Comparison of ENCODE assay signal across 10 mouse cellular contexts in genomic region chr13:105266746-105267145, GRCm38 (mm10). TPM values are rescaled to one million over a fixed set of nuclear protein-coding genes. Genes with fewer than 3 reads are reported as not detected.
DNase-seq lines count a peak whose midpoint lies in the region; ATAC-seq and TF ChIP-seq lines count a peak whose summit lies in the region.
"Had no signal": no experiment of that assay in that cellular context is flagged by ENCODE, and none has a peak within 500 bp of the region (broad histone marks: within the 10 kb centered on the region; RNA-seq: fewer than 3 reads in every experiment).

No protein-coding gene starts in this region.

- H3K4me1 ChIP-seq in liver, embryonic 12.5 days = no peaks in the 10 kb centered on the region
- H3K4me1 ChIP-seq in cortical plate, adult 2 months (ENCODE audit: control insufficient read depth, insufficient read depth, low read length) = no peaks in the 10 kb centered on the region
- H3K4me1 ChIP-seq in hindbrain, embryonic 12.5 days = no peaks in the 10 kb centered on the region
- H3K4me1 ChIP-seq: embryonic facial prominence, embryonic 12.5 days; liver, embryonic 15.5 days had no signal

- H3K4me3 ChIP-seq in liver, embryonic 12.5 days = no peak overlapping the region
- H3K4me3 ChIP-seq in cortical plate, adult 2 months (ENCODE audit: insufficient read depth, low read length) = no peak overlapping the region
- H3K4me3 ChIP-seq in hindbrain, embryonic 12.5 days = no peak overlapping the region
- no peak overlapping the region for H3K4me3 ChIP-seq in left cerebral cortex, adult 2 months
- H3K4me3 ChIP-seq: embryonic facial prominence, embryonic 12.5 days; liver, embryonic 15.5 days had no signal

- TF ChIP-seq POLR2A in cortical plate, adult 2 months (IDR thresholded peaks at IDR 0.05; ENCODE audit: extremely low read depth, insufficient read depth, low read length) = no peak

- ATAC-seq in liver, embryonic 12.5 days = no peak
- ATAC-seq in Patski = no peak
- 0 out of 2 replicates have a peak, but pooled peaks have one; percentile 40 for ATAC-seq in hindbrain, embryonic 12.5 days (ENCODE audit: low FRiP score)
- ATAC-seq in neutrophil, adult 5-6 weeks (ENCODE audit: extremely low read depth, insufficient number of reproducible peaks, low FRiP score, poor library complexity, severe bottlenecking) = peak; percentile 78; the same call in 1 of the 2 replicates
- no peak for ATAC-seq in erythroblast, adult 5-6 weeks (replicated peaks; ENCODE audit: low FRiP score, poor library complexity, severe bottlenecking)

- intact Hi-C loops in left cerebral cortex, adult 2 months (cut with DNase I) = loop anchor here (2.0 to 10.0 kb wide), 3 partner anchors 110 to 1451 kb away; no protein-coding TSS in a partner anchor

- H3K27ac ChIP-seq in liver, embryonic 12.5 days = no peak overlapping the region
- no peak overlapping the region; the same call in 1 of the 2 replicates for H3K27ac ChIP-seq in cortical plate, adult 2 months (ENCODE audit: insufficient read depth, low read length)
- H3K27ac ChIP-seq in hindbrain, embryonic 12.5 days = no peak overlapping the region
- no peak overlapping the region for H3K27ac ChIP-seq in left cerebral cortex, adult 2 months
- H3K27ac ChIP-seq: embryonic facial prominence, embryonic 12.5 days; liver, embryonic 15.5 days had no signal

- TF ChIP-seq CTCF in Patski (IDR thresholded peaks at IDR 0.05) = peak; percentile 64
- peak; percentile 60 for TF ChIP-seq CTCF in cortical plate, adult 2 months (IDR thresholded peaks at IDR 0.05; ENCODE audit: extremely low read depth, insufficient read depth, low read length)
- TF ChIP-seq CTCF in left cerebral cortex, adult 2 months (IDR thresholded peaks at IDR 0.05) = peak; percentile 69

- peak; percentile 16 for DNase-seq in liver
- peak; percentile 3 for DNase-seq in Patski (ENCODE audit: low read depth, low spot score)
- peak; percentile 50 to 51 for DNase-seq in left cerebral cortex, adult 2 months (ENCODE audit: extremely low spot score in 1 of 2, low spot score in 2 of 2)

- H3K9ac ChIP-seq in liver, embryonic 12.5 days = no peak overlapping the region
- no peak overlapping the region for H3K9ac ChIP-seq in hindbrain, embryonic 12.5 days
- H3K9ac ChIP-seq: embryonic facial prominence, embryonic 12.5 days; liver, embryonic 15.5 days had no signal

- no peak overlapping the region for H3K4me2 ChIP-seq in liver, embryonic 12.5 days
- no peak overlapping the region for H3K4me2 ChIP-seq in hindbrain, embryonic 12.5 days (replicated peaks)
- H3K4me2 ChIP-seq: embryonic facial prominence, embryonic 12.5 days; liver, embryonic 15.5 days had no signal

- H3K27me3 ChIP-seq in liver, embryonic 12.5 days (replicated peaks) = no peaks in the 10 kb centered on the region
- no peaks in the 10 kb centered on the region for H3K27me3 ChIP-seq in Patski
- no peaks in the 10 kb centered on the region for H3K27me3 ChIP-seq in hindbrain, embryonic 12.5 days
- H3K27me3 ChIP-seq: embryonic facial prominence, embryonic 12.5 days; liver, embryonic 15.5 days had no signal

- 25% methylated on average over 3 of the region's 3 CpGs for WGBS in liver, embryonic 12.5 days (ENCODE audit: insufficient replicate concordance)
- WGBS in hindbrain, embryonic 12.5 days = 62% methylated on average over 3 of the region's 3 CpGs

- H3K9me3 ChIP-seq in liver, embryonic 12.5 days (replicated peaks) = no peaks in the 10 kb centered on the region
- no peaks in the 10 kb centered on the region for H3K9me3 ChIP-seq in hindbrain, embryonic 12.5 days (replicated peaks)
- H3K9me3 ChIP-seq: embryonic facial prominence, embryonic 12.5 days; liver, embryonic 15.5 days had no signal

- POLR2A ChIA-PET in Patski (lab: Charles Lee) = no interaction called here

- no peaks in the 10 kb centered on the region for H3K36me3 ChIP-seq in liver, embryonic 12.5 days
- no peaks in the 10 kb centered on the region for H3K36me3 ChIP-seq in hindbrain, embryonic 12.5 days
- H3K36me3 ChIP-seq: embryonic facial prominence, embryonic 12.5 days; liver, embryonic 15.5 days had no signal

- CTCF ChIA-PET in Patski (lab: Charles Lee) = interaction anchor here (0.6 to 1.9 kb wide), 4 partner anchors 12 to 1468 kb away, joined by 3 to 5 read pairs (median 4); no protein-coding TSS in a partner anchor

- in situ Hi-C loops in Patski (cut with MboI; ENCODE audit: low pct_unique_long_range_greater_than_20kb) = no loop called here

RNA-seq across cellular contexts. Expression of gene Rnf180, which starts 27.9 kb away (rescaled TPM):
- 1.2 and 1.6 TPM in 2 replicates for polyA plus RNA-seq in liver, embryonic 12.5 days (2016; fragmentation: Nextera tagmentation; extraction: Ambion mirVana)
- 1.3 TPM for polyA plus RNA-seq in Patski (2021)
- polyA plus RNA-seq in cortical plate, adult 2 months (2012; rRNA removed) = 16.1 and 17.3 TPM in 2 replicates
- polyA plus RNA-seq in hindbrain, embryonic 12.5 days (2016; fragmentation: Nextera tagmentation; extraction: Ambion mirVana) = 16.4 and 18.2 TPM in 2 replicates
- total RNA-seq in left cerebral cortex, adult 2 months (2021) = 10 to 100 TPM; 18.6 to 19.9 TPM
- 1.2 TPM in 1 of 2 replicates, not detected in the other for total RNA-seq in neutrophil, adult 5-6 weeks (2017)
- total RNA-seq in erythroblast, adult 5-6 weeks (2015; ENCODE audit: low replicate concordance) = not detected in 2 replicates
- total RNA-seq in erythroblast, adult 5-6 weeks (2017; ENCODE audit: low replicate concordance) = 0.42 and 2.8 TPM in 2 replicates

Comparison
In these comparisons a context has a peak if more than half of its experiments do, and no peak if none do; other contexts are left out.
1. ATAC-seq: peak in hindbrain, embryonic 12.5 days (single experiment) and neutrophil, adult 5-6 weeks (single experiment); none in liver, embryonic 12.5 days (single experiment), Patski (single experiment) and erythroblast, adult 5-6 weeks (single experiment).
2. Peak in every context shown above with its lines, with median percentiles within 50 percentile points of each other: DNase-seq and CTCF ChIP-seq.